Mouse (Mus musculus) gastrocnemius, postnatal 36 days (tissue): ENCODE measurements around the gene Ttbk1. TPM values are rescaled to one million over a fixed set of nuclear protein-coding genes. Genes with fewer than 3 reads are reported as not detected.

Experiments used
- DNase-seq, 2 experiments: peaks; one replicate each; pipeline ENCODE4 v3.0.0; 2022
- intact Hi-C: fragments of 180-260 bp; cut with DNase I; formaldehyde crosslinking; loops from one replicate; pipeline ENCODE4 v1.15.1; 2025
- total RNA-seq, 2 experiments: library from RNA; stranded (reverse); gene quantifications; 2 replicates each; pipeline ENCODE4 v1.2.3; 2021

Gene Ttbk1
- total RNA-seq, 2 experiments from 2014 or later: 0.36 to 0.39 TPM

GRCm38 (mm10) chr17:46483561-46484001, 3.9 kb downstream of the Ttbk1 start:
- no peak for DNase-seq
- intact Hi-C loops: no loop called here

GRCm38 (mm10) chr17:46477286-46477685, 10.2 kb downstream of the Ttbk1 start:
- intact Hi-C loops: no loop called here
- DNase-seq: no peak

DNA sequence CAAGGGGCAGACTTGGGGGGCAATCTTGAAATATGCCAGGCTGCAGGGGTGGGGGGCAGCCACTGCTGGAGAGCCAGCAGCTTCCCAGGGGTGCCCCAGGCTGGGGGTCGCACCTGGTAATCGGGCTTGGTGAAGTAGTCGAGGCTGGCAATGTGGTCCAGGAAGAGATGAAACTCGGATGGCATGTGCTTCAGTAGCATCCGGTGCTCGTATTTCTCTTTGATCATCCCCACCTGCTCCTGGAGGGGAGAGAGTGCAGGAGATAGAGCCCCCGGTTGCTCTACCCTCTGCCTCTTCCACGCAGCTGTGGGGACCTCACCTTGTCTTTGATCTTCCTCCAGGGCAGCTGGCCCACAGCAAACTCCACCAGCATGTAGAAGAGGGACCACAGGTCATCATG, 10.9 kb downstream of the Ttbk1 start:
- intact Hi-C loops: no loop called here
- DNase-seq: no peak

DNA sequence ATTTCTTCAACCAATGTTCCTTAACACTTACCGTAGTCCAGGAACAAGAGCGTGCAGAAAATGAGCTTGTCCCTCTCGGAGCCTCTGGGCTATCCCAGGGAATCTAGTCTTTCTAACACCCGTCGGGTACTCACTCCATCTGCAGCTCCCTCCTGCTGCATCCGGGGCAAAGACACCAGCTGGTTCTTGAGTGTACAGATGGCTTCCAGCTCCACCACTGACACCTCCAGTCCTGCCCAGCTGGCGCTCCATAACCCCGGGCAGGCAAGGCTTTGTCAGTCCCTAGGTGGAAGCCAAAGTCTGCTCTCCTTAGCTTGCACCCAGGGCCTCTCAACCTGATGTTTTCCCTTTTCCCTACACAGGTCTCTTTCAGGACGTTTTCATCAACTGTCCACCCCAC, 19.6 kb downstream of the Ttbk1 start:
- intact Hi-C loops: no loop called here
- DNase-seq: no peak

DNA sequence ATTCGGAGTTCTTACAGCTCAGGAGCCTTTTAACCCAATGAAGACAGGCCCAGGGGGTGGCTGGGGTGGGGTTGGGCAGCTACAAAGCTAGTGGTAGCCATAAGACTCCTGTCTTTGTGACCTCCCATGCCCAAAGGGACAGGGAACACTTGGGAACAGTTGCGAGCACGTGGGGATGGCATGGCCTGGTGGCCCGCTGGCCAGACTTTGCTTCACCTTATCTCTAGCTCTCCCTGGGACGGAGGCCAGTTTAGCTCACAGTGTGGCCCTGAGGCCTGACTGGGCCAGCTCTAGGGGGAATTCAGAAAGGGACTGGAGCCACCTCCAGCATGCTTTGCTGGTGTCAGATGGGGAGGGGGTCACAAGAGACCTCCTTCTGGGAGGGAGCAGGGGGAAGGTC, 25.2 kb downstream of the Ttbk1 start:
- intact Hi-C loops: no loop called here
- DNase-seq: no peak

- no peak for DNase-seq
- intact Hi-C loops: no loop called here
Observed at GRCm38 (mm10) chr17:46461347-46461746, 26.1 kb downstream of the Ttbk1 start.

- DNase-seq: no peak
- intact Hi-C loops: no loop called here
Observed at GRCm38 (mm10) chr17:46460673-46461072, 26.8 kb downstream of the Ttbk1 start.

DNA sequence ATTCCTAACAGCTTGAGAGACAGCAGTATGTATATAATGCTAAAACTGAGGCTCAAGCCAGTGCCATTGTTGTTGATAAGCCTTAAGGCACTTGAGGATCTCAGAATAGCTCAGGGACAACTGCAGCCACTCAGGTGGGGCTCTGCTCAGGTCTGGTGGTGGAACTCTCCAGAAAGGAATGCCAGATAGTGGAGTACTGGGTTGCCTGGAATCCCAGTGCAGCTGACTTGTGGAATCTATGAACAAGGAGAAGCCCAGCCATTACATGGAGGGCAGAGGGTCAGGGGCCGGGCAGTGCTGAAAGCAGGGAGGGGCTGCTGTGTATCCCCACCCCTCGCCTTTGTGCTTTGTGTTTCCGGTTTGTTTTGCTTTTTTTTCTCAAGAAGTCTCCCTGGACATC, 29.0 kb downstream of the Ttbk1 start:
- no peak for DNase-seq

GRCm38 (mm10) chr17:46457791-46458190, 29.7 kb downstream of the Ttbk1 start:
- intact Hi-C loops: loop anchor here (5.0 kb wide), 1 partner anchor 85 kb away; no protein-coding TSS in a partner anchor
- peak in 1 of 2 experiments; percentile 42 for DNase-seq

More for the DNA sequence above, 29.0 kb downstream of the Ttbk1 start:
- intact Hi-C loops: loop anchor here (5.0 kb wide), 1 partner anchor 86 kb away; no protein-coding TSS in a partner anchor

DNA sequence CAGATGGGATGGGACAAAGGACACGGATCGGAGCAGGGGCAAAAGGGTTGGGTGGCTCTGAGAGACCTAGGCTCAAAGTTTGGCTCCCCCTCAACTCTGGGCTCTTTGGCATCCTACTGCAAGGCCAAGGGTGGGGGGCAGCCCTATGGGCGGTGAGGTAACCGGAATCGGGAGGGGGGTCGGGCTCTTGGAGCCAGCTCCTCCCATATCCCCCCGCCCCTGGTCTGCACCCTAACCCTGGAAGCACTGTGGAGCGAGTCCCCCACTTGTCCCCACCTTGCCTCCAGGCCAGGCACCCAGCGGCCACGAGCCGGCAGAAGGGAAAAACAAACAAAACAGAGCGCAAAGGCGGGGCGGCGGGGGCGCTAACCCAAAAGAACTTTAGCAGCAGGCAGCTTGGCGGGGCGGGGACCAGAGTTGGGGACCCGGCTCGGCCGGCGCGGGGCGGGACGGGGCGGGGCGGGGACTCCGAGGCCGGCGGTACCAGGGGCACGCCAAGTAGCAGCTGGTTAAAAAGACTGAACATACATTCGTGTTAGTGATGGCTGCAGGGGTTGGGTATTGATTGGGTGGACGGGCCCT, 32.3 kb downstream of the Ttbk1 start:
- intact Hi-C loops: loop anchor here (5.0 kb wide), 1 partner anchor 83 kb away; no protein-coding TSS in a partner anchor
- no peak for DNase-seq

DNA sequence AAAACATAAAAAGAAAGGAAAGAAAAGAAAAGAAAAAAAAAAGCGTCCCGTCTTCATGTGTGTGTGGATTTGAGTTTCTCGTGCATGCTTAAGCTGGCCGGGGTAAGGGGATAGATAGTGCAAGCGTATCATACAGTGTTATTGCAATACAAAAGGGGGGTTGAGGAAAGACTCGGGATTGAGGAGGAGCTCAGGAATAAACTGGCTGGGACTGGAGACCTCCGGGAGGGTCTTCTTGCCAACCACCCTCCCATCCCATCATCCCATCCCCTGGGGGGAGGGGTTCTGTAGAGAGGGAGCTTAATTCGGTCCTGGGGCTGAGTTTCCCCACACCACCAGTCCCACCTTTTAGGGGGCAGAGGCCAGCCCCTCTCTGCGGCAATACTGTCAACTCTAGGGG, 32.9 kb downstream of the Ttbk1 start:
- intact Hi-C loops: no loop called here
- DNase-seq: no peak

GRCm38 (mm10) chr17:46453970-46454411, 33.5 kb downstream of the Ttbk1 start:
- no peak for DNase-seq
- intact Hi-C loops: no loop called here

- intact Hi-C loops: no loop called here
- no peak for DNase-seq
Observed at GRCm38 (mm10) chr17:46453302-46453948, 34.0 kb downstream of the Ttbk1 start.

DNA sequence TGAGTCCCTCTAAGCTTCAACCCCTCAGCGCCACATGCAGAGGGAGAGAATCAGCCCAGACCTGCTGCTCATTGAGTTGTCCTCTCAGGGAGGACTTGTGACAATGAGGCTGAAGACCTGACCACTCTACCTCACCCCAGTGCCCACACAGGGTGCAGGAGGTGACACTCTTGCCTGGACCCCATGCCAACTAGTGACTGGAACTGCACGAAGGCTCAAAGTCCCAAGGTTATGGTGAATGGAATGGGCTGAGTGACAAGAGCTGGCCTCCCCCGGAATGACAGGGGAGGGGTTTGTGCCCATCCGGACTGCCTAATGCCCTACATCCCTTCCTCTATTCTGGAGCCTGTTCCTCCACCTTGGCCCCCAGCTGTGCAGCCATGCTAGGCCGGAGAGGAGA, 34.8 kb downstream of the Ttbk1 start:
- intact Hi-C loops: no loop called here
- no peak for DNase-seq

GRCm38 (mm10) chr17:46446264-46446663, 41.2 kb downstream of the Ttbk1 start:
- intact Hi-C loops: no loop called here
- no peak for DNase-seq

DNA sequence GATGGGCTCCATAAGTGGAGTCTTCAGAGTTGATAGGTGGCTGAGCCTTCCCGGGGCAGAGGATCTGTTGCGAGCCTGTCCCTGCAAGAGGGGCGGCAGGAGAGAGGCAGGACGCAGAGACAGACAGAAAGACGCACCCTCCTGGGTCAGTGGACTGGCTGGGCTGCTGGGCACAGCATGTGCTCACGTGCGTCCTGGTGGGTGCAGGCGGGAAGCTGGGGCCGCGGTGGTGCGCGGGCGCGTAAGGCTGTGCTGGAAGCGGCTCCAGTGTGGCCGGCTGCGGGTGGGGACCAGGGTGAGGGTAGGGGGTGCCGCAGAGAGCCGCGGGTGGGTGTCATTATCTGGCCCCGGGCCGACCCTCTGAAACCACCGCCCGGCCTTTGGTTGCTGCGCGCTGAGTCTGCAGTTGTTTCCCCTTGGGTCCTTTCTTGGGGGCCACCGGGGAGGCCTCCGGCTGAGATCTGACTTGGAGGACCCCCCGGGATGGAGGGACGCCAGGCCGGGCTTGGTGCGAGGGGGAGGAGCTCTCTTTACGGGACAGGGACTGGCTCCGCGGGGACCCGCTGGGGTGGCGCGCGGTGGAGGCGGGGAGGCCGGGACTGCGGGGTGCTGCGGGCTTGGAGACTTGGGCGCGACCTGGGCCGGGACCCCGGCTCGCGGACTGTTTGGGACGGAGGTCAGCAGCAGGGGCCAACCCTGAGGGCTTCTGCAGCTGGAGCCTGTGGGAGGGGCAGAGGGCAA, 42.5 kb downstream of the Ttbk1 start:
- no peak for DNase-seq
- intact Hi-C loops: no loop called here

DNA sequence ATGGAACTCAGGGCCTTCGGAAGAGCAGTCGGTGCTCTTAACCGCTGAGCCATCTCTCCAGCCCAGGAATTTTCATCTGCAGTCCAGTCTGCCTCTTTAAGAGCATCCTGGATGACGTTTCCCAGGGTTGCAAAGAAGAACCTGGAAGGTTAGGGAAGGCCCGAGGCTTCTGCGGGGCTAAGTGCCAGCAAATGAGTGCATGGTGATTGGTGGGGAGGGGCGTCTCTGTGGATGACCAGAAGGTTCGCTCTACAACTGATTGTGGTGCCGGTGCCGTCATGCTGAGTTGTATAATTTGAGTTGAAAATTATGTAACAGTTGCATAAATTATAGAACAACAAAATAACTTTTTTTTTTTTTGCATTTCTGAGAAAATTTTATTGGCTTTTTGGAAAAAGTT, 48.3 kb downstream of the Ttbk1 start:
- intact Hi-C loops: no loop called here

GRCm38 (mm10) chr17:46438298-46438873, 49.1 kb downstream of the Ttbk1 start, which contains the start of gene Slc22a7:
Gene Slc22a7, minus strand, starts transcription at chr17:46438457.
- no peak for DNase-seq
- intact Hi-C loops: no loop called here

More for the DNA sequence above, 48.3 kb downstream of the Ttbk1 start:
- no peak for DNase-seq

- DNase-seq: no peak
- intact Hi-C loops: no loop called here
Observed at GRCm38 (mm10) chr17:46436672-46437366, 50.7 kb downstream of the Ttbk1 start.

DNA sequence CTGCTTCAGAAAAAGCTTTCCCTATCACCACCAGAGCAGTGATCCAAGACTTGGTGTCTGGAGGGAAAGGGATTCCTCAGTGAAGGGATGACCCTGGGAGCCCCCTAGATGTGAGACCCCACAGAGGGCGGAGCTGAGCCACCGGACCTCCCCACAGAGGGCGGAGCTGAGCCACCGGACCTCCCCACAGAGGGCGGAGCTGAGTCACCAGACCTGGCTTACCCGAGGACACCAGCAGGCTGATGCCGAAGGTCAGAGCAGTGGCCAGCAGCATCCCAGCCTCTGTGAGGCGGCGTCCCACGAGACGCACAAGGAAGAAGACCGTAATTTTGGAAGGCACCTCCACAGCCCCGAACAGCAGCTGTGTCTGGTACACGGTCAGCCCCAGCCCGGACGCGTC, 53.8 kb downstream of the Ttbk1 start:
- intact Hi-C loops: loop anchor here (2.0 kb wide), 1 partner anchor 71 kb away; no protein-coding TSS in a partner anchor
- no peak for DNase-seq
